Mouse (Mus musculus) embryonic stem cell, embryonic (primary cell): ENCODE data around the gene AC124502.3.

Experiments
- CTCF ChIA-PET, 4 experiments: fragments of 300-600 bp in 2 of 4; fragments of 350-600 bp in 2 of 4; sonication (Branson Sonifier 250); formaldehyde crosslinking; loops; one replicate each; lab custom pipeline; 2022; ENCODE audit warnings: inconsistent platforms in 2 of 4; lab: Charles Lee
- POLR2A ChIA-PET, 4 experiments: fragments of 300-600 bp in 2 of 4; fragments of 350-600 bp in 2 of 4; sonication (Branson Sonifier 250); formaldehyde crosslinking; loops; one replicate each; lab custom pipeline; 2022; ENCODE audit warnings: antibody characterized with exemption in 4 of 4, inconsistent platforms in 1 of 4; lab: Charles Lee

The AC124502.3 gene

GRCm38 (mm10) chr19:5060365-5061330 is 22.0 kb downstream of the AC124502.3 start:
- ChIA-PET POLR2A (interaction anchor here (0.5 to 13.6 kb wide), 23 partner anchors 9 to 1211 kb away, joined by 3 to 197 read pairs (median 5); partner anchors contain the start of genes Rin1 (in 3 of the 4), AC124502.3 (in 1 of the 4), B4gat1 (in 1 of the 4) and Cd248 (in 1 of the 4)), CTCF (interaction anchor here in 3 of 4 experiments (0.6 to 3.0 kb wide), 9 partner anchors 8 to 105 kb away, joined by 3 to 13 read pairs (median 6); partner anchors contain the start of gene Rin1 (in 1 of the 3))

GRCm38 (mm10) chr19:5062041-5062440 is 23.4 kb downstream of the AC124502.3 start:
- CTCF ChIA-PET: interaction anchor here in 3 of 4 experiments (0.5 to 3.0 kb wide), 5 partner anchors 8 to 455 kb away, joined by 3 to 13 read pairs (median 7); no protein-coding TSS in a partner anchor

GRCm38 (mm10) chr19:5062446-5062845 is 23.8 kb downstream of the AC124502.3 start:
- CTCF ChIA-PET: interaction anchor here in 3 of 4 experiments (0.6 to 3.0 kb wide), 4 partner anchors 9 to 76 kb away, joined by 3 to 13 read pairs (median 5); no protein-coding TSS in a partner anchor
- POLR2A ChIA-PET: interaction anchor here in 3 of 4 experiments (0.6 to 13.6 kb wide), 5 partner anchors 7 to 273 kb away, joined by 4 to 197 read pairs (median 25); partner anchors contain the start of genes Cd248 (in 1 of the 3) and Rin1 (in 1 of the 3)

More at GRCm38 (mm10) chr19:5062041-5062440, 23.4 kb downstream of the AC124502.3 start:
- POLR2A ChIA-PET: interaction anchor here in 3 of 4 experiments (1.7 to 13.6 kb wide), 4 partner anchors 8 to 10 kb away, joined by 7 to 197 read pairs (median 55); partner anchors contain the start of genes Cd248 (in 1 of the 3) and Rin1 (in 1 of the 3)

- POLR2A ChIA-PET: interaction anchor here in 3 of 4 experiments (0.6 to 11.3 kb wide), 3 partner anchors 9 to 252 kb away, joined by 3 to 197 read pairs (median 5); partner anchors contain the start of gene Rin1 (in 1 of the 3)
- CTCF ChIA-PET: interaction anchor here in 2 of 4 experiments (1.1 kb wide), 2 partner anchors 11 to 15 kb away, joined by 3 to 4 read pairs; partner anchors contain the start of gene Rin1 (in 1 of the 2)
These were observed 26.4 kb downstream of the AC124502.3 start for GRCm38 (mm10) chr19:5065104-5065503.

- ChIA-PET CTCF (interaction anchor here (0.6 to 4.2 kb wide), 17 partner anchors 8 to 488 kb away, joined by 3 to 44 read pairs (median 4); partner anchors contain the start of genes Rab1b (in 1 of the 4), Rin1 (in 1 of the 4) and Yif1a (in 1 of the 4)), POLR2A (interaction anchor here (0.6 to 11.3 kb wide), 21 partner anchors 8 to 257 kb away, joined by 3 to 197 read pairs (median 4); partner anchors contain the start of genes Yif1a (in 2 of the 4), Brms1 (in 1 of the 4) and Rin1 (in 1 of the 4))
These were observed 28.5 kb downstream of the AC124502.3 start for GRCm38 (mm10) chr19:5067040-5067799.

GRCm38 (mm10) chr19:5067867-5068569 is 29.3 kb downstream of the AC124502.3 start, which contains the start of gene Cd248:
TSS of gene Cd248 (plus strand) at chr19:5068078.
- CTCF ChIA-PET: interaction anchor here (0.6 to 4.2 kb wide), 23 partner anchors 9 to 1366 kb away, joined by 3 to 44 read pairs (median 4); partner anchors contain the start of genes AC124502.3 (in 1 of the 4), B4gat1 (in 1 of the 4), Rab1b (in 1 of the 4) and Rin1 (in 1 of the 4)
- POLR2A ChIA-PET: interaction anchor here (0.6 to 11.3 kb wide), 26 partner anchors 9 to 1515 kb away, joined by 3 to 197 read pairs (median 4); partner anchors contain the start of genes Yif1a (in 2 of the 4), AC124502.3 (in 1 of the 4), B4gat1 (in 1 of the 4) and Brms1 (in 1 of the 4)

- CTCF ChIA-PET: interaction anchor here in 3 of 4 experiments (0.8 to 4.2 kb wide), 7 partner anchors 12 to 82 kb away, joined by 3 to 44 read pairs (median 4); partner anchors contain the start of genes Rin1 (in 1 of the 3) and Yif1a (in 1 of the 3)
- POLR2A ChIA-PET: interaction anchor here in 3 of 4 experiments (0.7 to 11.3 kb wide), 11 partner anchors 10 to 388 kb away, joined by 3 to 197 read pairs (median 4); partner anchors contain the start of genes AC124502.3 (in 1 of the 3), B4gat1 (in 1 of the 3), Rin1 (in 1 of the 3) and Slc29a2 (in 1 of the 3)
These were observed 30.0 kb downstream of the AC124502.3 start for GRCm38 (mm10) chr19:5068570-5069234.

GRCm38 (mm10) chr19:5069486-5069885 is 30.8 kb downstream of the AC124502.3 start:
- POLR2A ChIA-PET: interaction anchor here in 3 of 4 experiments (0.7 to 11.3 kb wide), 5 partner anchors 9 to 46 kb away, joined by 3 to 197 read pairs (median 4); partner anchors contain the start of genes Rin1 (in 1 of the 3) and Slc29a2 (in 1 of the 3)
- CTCF ChIA-PET: interaction anchor here in 2 of 4 experiments (1.0 to 4.2 kb wide), 6 partner anchors 13 to 19 kb away, joined by 3 to 44 read pairs (median 4); partner anchors contain the start of genes Rin1 (in 1 of the 2) and Yif1a (in 1 of the 2)

- ChIA-PET CTCF (interaction anchor here in 2 of 4 experiments (1.0 to 4.2 kb wide), 4 partner anchors 14 to 18 kb away, joined by 3 to 44 read pairs (median 15); partner anchors contain the start of genes Rin1 (in 1 of the 2) and Yif1a (in 1 of the 2)), POLR2A (interaction anchor here in 3 of 4 experiments (0.6 to 11.3 kb wide), 5 partner anchors 10 to 46 kb away, joined by 3 to 197 read pairs (median 4); partner anchors contain the start of genes Rin1 (in 1 of the 3) and Slc29a2 (in 1 of the 3))
These were observed 31.3 kb downstream of the AC124502.3 start for GRCm38 (mm10) chr19:5069978-5070377.

- ChIA-PET POLR2A (interaction anchor here (1.0 to 11.3 kb wide), 40 partner anchors 10 to 675 kb away, joined by 3 to 197 read pairs (median 6); partner anchors contain the start of genes Yif1a (in 4 of the 4), Rin1 (in 3 of the 4), Slc29a2 (in 2 of the 4) and AI837181 (in 1 of the 4)), CTCF (interaction anchor here (0.5 to 5.4 kb wide), 22 partner anchors 10 to 1208 kb away, joined by 3 to 201 read pairs (median 4); partner anchors contain the start of genes Yif1a (in 3 of the 4) and Rin1 (in 1 of the 4))
These were observed 32.4 kb downstream of the AC124502.3 start for GRCm38 (mm10) chr19:5071077-5071476.

- POLR2A ChIA-PET: interaction anchor here (0.6 to 11.3 kb wide), 80 partner anchors 9 to 740 kb away, joined by 3 to 197 read pairs (median 5); partner anchors contain the start of genes Yif1a (in 4 of the 4), AC124502.3 (in 3 of the 4), B4gat1 (in 3 of the 4) and Rin1 (in 3 of the 4)
- CTCF ChIA-PET: interaction anchor here (0.5 to 5.4 kb wide), 56 partner anchors 10 to 1208 kb away, joined by 3 to 201 read pairs (median 4); partner anchors contain the start of genes Rin1 (in 3 of the 4), Yif1a (in 3 of the 4), Brms1 (in 2 of the 4) and AC124502.3 (in 1 of the 4)
These were observed 33.1 kb downstream of the AC124502.3 start for GRCm38 (mm10) chr19:5071545-5072369.

GRCm38 (mm10) chr19:5072389-5073019 is 33.8 kb downstream of the AC124502.3 start:
- ChIA-PET CTCF (interaction anchor here (0.5 to 5.4 kb wide), 51 partner anchors 9 to 1070 kb away, joined by 3 to 201 read pairs (median 4); partner anchors contain the start of genes Rin1 (in 3 of the 4), Yif1a (in 3 of the 4), Brms1 (in 2 of the 4) and AC124502.3 (in 1 of the 4)), POLR2A (interaction anchor here (0.6 to 11.3 kb wide), 76 partner anchors 10 to 1219 kb away, joined by 3 to 197 read pairs (median 5); partner anchors contain the start of genes Yif1a (in 4 of the 4), AC124502.3 (in 3 of the 4), B4gat1 (in 3 of the 4) and Rin1 (in 3 of the 4))
